In genomic region chr3:41523460-41523859, GRCm38 (mm10) we compare ENCODE assay signal across 19 mouse cellular contexts.
"Had no signal": no experiment of that assay in that cellular context is flagged by ENCODE, and none has a peak within 500 bp of the region (broad histone marks: within the 10 kb centered on the region; RNA-seq: fewer than 3 reads in every experiment).

No protein-coding gene starts in this region.

- ATAC-seq: midbrain, embryonic 16.5 days had no signal

- H3K4me2 ChIP-seq: limb, embryonic 15.5 days; midbrain, embryonic 12.5 days; neural tube, embryonic 13.5 days; neural tube, embryonic 15.5 days had no signal

- H3K27ac ChIP-seq: limb, embryonic 15.5 days; liver, embryonic 15.5 days; lung, embryonic 15.5 days; macrophage; midbrain, embryonic 10.5 days; midbrain, embryonic 12.5 days; neural tube, embryonic 13.5 days; neural tube, embryonic 15.5 days had no signal

- H3K4me1 ChIP-seq: limb, embryonic 15.5 days; neural tube, embryonic 13.5 days had no signal

- H3K9me3 ChIP-seq: limb, embryonic 15.5 days; liver, embryonic 15.5 days; lung, embryonic 15.5 days; midbrain, embryonic 10.5 days; midbrain, embryonic 12.5 days; neural tube, embryonic 13.5 days; neural tube, embryonic 15.5 days had no signal

- H3K27me3 ChIP-seq: limb, embryonic 15.5 days; liver, embryonic 15.5 days; lung, embryonic 15.5 days; midbrain, embryonic 12.5 days; neural tube, embryonic 13.5 days; neural tube, embryonic 15.5 days had no signal

- H3K9ac ChIP-seq: limb, embryonic 15.5 days; liver, embryonic 15.5 days; lung, embryonic 15.5 days; midbrain, embryonic 12.5 days; neural tube, embryonic 13.5 days; neural tube, embryonic 15.5 days had no signal

- H3K36me3 ChIP-seq: limb, embryonic 15.5 days; liver, embryonic 15.5 days; lung, embryonic 15.5 days; midbrain, embryonic 10.5 days; midbrain, embryonic 12.5 days; neural tube, embryonic 13.5 days; neural tube, embryonic 15.5 days had no signal

- DNase-seq: lung, adult 2 months; lung, postnatal 14 days; midbrain, embryonic 14.5 days; retina, postnatal 1 day; right cerebral cortex, adult 18-20 months; right cerebral cortex, postnatal 25 days; thymus, adult 2 months; thymus, postnatal 14 days; thymus, postnatal 36 days had no signal

- H3K4me3 ChIP-seq: limb, embryonic 15.5 days; liver, embryonic 15.5 days; lung, embryonic 15.5 days; midbrain, embryonic 10.5 days; midbrain, embryonic 12.5 days; myocyte; neural tube, embryonic 13.5 days; neural tube, embryonic 15.5 days had no signal
